Mouse (Mus musculus) heart, embryonic 13.5 days (tissue): Measurements from ENCODE around the gene Uqcrc1. TPM values are rescaled to one million over a fixed set of nuclear protein-coding genes. Genes with fewer than 3 reads are reported as not detected.

Experiments used
- ATAC-seq: fragments of 200-750 bp; cut with Nextera tagmentation; 2 replicates; pipeline ENCODE4 v1.8.0; 2017; ENCODE audit warnings: moderate TSS enrichment; ENCODE audit not compliant: insufficient number of reproducible peaks, low FRiP score, low TSS enrichment; ENCODE audit errors: extremely low read depth
- H3K27ac ChIP-seq: fragments of 300-500 bp; sonication (generic); replicated peaks from 2 replicates; pipeline ENCODE4 v1.5.1; 2015; ENCODE audit warnings: moderate library complexity, mild to moderate bottlenecking, inconsistent platforms
- H3K27me3 ChIP-seq: fragments of 300-500 bp; sonication (generic); replicated peaks from 2 replicates; pipeline ENCODE4 v1.6.1; 2015; ENCODE audit warnings: mild to moderate bottlenecking, inconsistent platforms
- H3K36me3 ChIP-seq: fragments of 300-500 bp; sonication (generic); 2 replicates; pipeline ENCODE4 v1.6.1; 2015; ENCODE audit warnings: mild to moderate bottlenecking, inconsistent platforms
- H3K4me1 ChIP-seq: fragments of 300-500 bp; sonication (generic); 2 replicates; pipeline ENCODE4 v1.6.1; 2015; ENCODE audit warnings: inconsistent platforms
- H3K4me2 ChIP-seq: fragments of 300-500 bp; sonication (generic); 2 replicates; pipeline ENCODE4 v1.6.1; 2015; ENCODE audit warnings: inconsistent platforms, mild to moderate bottlenecking, moderate library complexity
- H3K4me3 ChIP-seq: fragments of 300-500 bp; sonication (generic); 2 replicates; pipeline ENCODE4 v1.5.1; 2015; ENCODE audit warnings: moderate library complexity, mild to moderate bottlenecking, inconsistent platforms
- H3K9ac ChIP-seq: fragments of 300-500 bp; sonication (generic); 2 replicates; pipeline ENCODE4 v1.6.1; 2015; ENCODE audit warnings: inconsistent platforms, mild to moderate bottlenecking, moderate library complexity
- H3K9me3 ChIP-seq: fragments of 300-500 bp; sonication (generic); 2 replicates; pipeline ENCODE4 v1.6.1; 2016; ENCODE audit warnings: inconsistent platforms
- WGBS: fragments of 180-500 bp; shearing (Covaris S2); methylation state at CpG from one replicate; pipeline ENCODE4 v1.1.7; 2015; ENCODE audit warnings: mixed read lengths; 5-methylcytosine and 5-hydroxymethylcytosine counted together
- polyA plus RNA-seq: library from polyadenylated mRNA; unstranded; fragments of >200 nt; fragmentation: Nextera tagmentation; extraction: Ambion mirVana; gene quantifications from 2 replicates; pipeline ENCODE4 v1.2.1, GENCODE M21; 2015

Gene Uqcrc1
- polyA plus RNA-seq, 1 experiment from 2014 or later, result 749 TPM

DNA sequence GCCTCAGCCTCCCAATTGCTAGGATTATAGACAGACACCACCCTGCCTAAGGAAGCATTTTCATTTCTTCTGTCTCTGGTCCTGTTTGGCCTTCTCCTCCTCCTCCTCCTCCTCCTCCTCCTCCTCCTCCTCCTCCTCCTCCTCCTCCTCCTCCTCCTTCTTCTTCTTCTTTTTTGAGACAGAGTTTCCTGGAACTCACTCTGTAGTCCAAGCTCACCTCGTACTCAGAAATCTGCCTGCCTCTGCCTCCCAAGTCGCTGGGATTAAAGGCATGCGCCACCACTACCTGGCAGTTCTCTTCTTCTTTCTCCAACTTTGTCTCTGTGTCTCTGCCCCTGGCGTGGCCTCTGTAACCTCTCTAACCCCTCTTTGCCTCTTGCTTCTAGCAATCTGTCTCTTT is 49.3 kb downstream of the Uqcrc1 start, which contains the start of gene Ucn2:
Gene Ucn2 (plus strand): TSS at position 301 of the 400 bp plus-strand sequence.
- Histone ChIP-seq H3K4me3 (no peak within 1 kb of the TSS), H3K9ac (no peak within 1 kb of the TSS), H3K36me3 (no peaks in the 10 kb centered on the region), H3K27me3 (no peaks in the 10 kb centered on the region), H3K27ac (no peak within 1 kb of the TSS), H3K4me2 (no peak within 1 kb of the TSS), H3K9me3 (no peaks in the 10 kb centered on the region), H3K4me1 (peaks cover 32% of the 10 kb centered on the region)
- 80% methylated on average over 4 of the region's 4 CpGs for WGBS
- ATAC-seq, result no peak

DNA sequence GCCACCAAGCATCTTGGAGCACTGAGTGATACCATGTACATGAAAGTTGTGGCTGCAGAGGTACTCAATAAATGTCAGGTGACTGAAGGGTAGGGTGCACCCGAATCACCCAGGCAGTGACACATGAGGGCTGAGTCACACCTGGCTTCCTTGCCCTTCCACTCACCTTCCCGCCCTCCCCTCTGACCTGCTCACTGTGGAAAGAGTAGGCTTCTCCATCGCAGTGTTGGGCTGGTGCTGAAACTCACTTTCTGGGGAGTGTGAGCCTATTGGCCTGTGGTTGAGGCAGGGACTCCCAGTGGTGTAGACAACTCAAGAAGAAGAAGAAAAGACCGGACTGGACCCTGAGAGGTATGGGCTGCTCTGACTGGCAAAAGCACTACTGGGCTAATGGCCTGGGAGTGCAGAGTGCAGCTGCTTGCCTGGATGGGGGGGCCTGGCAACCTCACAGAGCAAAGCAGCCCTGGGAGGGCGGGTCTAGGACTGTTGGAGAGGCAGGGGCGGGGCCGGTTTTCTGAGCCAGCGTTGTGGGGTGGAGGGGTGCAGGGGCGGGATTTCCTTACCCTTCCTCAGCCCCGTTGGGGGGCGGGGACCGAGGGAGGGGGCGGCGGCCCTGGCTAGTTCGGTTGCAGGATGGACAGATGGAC is 51.4 kb downstream of the Uqcrc1 start:
- ATAC-seq, result no peak

DNA sequence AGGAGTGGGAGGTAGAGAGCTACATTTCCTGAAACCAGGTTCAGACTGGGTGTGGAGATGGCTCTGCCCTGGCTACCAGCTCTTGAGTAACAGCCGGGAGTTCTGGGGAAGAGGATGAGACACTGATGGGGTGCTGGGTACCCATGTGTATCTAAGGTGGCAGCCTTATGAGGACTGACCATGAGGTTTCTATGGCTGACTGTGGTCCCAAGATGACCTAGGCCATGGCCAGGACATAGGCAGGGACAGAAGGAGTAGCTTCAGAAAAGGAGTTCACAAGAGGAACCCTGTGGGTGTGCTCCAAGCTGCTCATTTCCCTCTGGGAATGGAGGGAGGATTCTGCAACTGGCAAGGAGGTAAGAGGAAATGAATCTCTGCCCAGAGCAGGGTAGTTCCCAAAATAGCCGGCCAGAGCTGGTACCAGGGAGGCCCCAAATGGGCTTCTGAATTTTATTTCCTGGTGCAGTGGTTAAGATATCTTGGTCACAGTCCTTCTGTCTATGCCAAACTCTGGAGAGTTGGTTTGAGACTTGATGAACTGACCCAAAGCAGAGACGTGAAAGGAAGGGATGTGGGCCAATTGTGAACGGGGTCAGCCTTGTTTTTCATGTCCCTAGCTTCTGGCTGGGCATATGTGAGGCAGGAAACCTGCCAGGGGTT is 53.5 kb downstream of the Uqcrc1 start:
- Histone ChIP-seq H3K4me3 (no peak overlapping the region), H3K27ac (peak overlapping the region; percentile 89), H3K27me3 (no peaks in the 10 kb centered on the region), H3K9me3 (no peaks in the 10 kb centered on the region), H3K36me3 (no peaks in the 10 kb centered on the region), H3K4me2 (peak overlapping the region; percentile 5; the same call in 1 of the 2 replicates), H3K4me1 (peaks cover 50% of the 10 kb centered on the region), H3K9ac (no peak overlapping the region)
- ATAC-seq, result no peak
- 72% methylated on average over 4 of the region's 4 CpGs for WGBS

More for the DNA sequence above, 51.4 kb downstream of the Uqcrc1 start:
- Histone ChIP-seq H3K9ac (peak overlapping the region; percentile 54; the same call in 1 of the 2 replicates), H3K36me3 (no peaks in the 10 kb centered on the region), H3K27ac (no peak overlapping the region), H3K4me2 (peak overlapping the region; percentile 64), H3K27me3 (no peaks in the 10 kb centered on the region), H3K4me3 (peak overlapping the region; percentile 36), H3K4me1 (peaks cover 45% of the 10 kb centered on the region), H3K9me3 (no peaks in the 10 kb centered on the region)
- 17% methylated on average over 15 of the region's 15 CpGs for WGBS

DNA sequence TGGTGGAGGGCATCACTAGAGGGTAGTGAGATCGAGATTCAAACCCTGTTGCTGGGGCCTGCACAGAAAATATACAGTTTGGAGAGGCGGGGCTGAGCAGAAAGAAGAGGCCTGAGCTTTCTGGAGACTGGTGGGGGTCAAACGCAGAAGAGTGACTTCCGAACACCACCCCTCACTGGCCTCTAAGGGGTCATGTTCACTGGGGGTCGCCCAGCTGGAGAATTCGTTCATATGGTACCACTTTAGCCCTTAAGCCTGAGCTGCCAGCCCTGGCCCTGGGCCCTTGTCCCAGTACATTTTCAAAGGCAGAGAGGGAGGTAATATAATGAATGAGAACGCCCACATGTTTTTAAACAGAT is 54.0 kb downstream of the Uqcrc1 start:
- peak overlapping the region; percentile 89 for H3K27ac ChIP-seq

DNA sequence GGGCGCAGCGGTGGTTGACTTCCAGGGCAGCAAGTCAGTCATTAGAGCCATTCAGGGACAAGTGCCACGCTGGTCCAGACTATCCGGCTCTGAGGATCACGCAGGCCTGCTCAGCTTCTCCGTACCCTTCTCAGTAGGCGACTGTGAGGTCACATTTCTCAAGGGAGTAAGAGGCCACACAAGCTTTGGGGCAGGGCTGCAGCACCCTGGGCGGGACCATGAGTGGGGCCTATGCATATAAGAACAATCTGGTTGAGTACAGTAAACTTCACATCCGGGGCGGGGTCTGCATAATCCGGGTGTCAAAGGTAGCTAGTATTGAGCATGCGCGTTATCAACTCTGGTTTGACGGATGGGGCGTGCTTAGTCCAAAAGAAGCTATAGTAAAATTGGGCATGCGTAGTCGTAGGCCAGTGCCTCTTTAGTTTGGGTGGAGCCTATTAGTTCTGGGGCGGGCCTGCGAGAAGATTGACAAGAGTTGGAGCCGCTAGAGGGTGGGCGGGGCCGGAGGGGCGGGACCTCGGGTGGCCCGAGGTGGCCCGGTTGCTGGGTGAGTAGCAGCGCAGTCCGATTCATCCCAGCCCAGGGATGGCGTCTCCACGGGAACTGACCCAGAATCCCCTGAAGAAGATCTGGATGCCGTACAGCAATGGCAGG is 55.1 kb downstream of the Uqcrc1 start, which contains the start of gene Pfkfb4:
Gene Pfkfb4 (plus strand): TSS at position 351 of the 657 bp plus-strand sequence.
- Histone ChIP-seq H3K4me3 (peak within 1 kb of the TSS; percentile 64), H3K36me3 (no peaks in the 10 kb centered on the region), H3K4me1 (peaks cover 52% of the 10 kb centered on the region), H3K9ac (peak within 1 kb of the TSS; percentile 84), H3K27ac (peak within 1 kb of the TSS; percentile 89), H3K9me3 (no peaks in the 10 kb centered on the region), H3K4me2 (peak within 1 kb of the TSS; percentile 88), H3K27me3 (no peaks in the 10 kb centered on the region)
- ATAC-seq, result peak; percentile 89
- 1% methylated on average over 30 of the region's 31 CpGs for WGBS

More for the DNA sequence above, 54.0 kb downstream of the Uqcrc1 start:
- H3K4me1 ChIP-seq, result peaks cover 52% of the 10 kb centered on the region
- H3K4me2 ChIP-seq, result no peak overlapping the region
- WGBS, result 82% methylated on average over 7 of the region's 7 CpGs
- H3K9ac ChIP-seq, result no peak overlapping the region
- ATAC-seq, result no peak
- no peaks in the 10 kb centered on the region for H3K9me3 ChIP-seq
- H3K36me3 ChIP-seq, result no peaks in the 10 kb centered on the region
- no peaks in the 10 kb centered on the region for H3K27me3 ChIP-seq
- H3K4me3 ChIP-seq, result no peak overlapping the region

DNA sequence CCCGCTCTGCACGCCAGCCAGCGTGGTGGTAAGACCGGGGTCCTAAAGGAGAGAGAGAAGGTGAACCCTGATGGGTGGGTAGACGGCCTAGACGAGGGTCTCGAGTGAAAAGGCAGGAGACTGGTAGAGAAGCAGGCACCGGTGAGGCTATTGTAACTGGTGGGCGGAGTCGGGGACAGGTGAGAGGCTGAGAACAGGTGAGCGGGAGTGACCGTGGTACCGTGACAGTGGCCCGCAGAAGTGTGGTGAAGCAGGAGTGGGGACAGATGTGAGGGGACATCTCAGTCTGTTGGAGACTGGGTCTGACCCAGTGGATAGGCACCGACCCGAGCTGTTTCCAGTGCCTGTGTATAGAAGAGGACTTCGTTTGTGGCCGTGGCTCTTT is 55.6 kb downstream of the Uqcrc1 start:
- Histone ChIP-seq H3K4me3 (peak overlapping the region; percentile 64), H3K9ac (peak overlapping the region; percentile 84), H3K27me3 (no peaks in the 10 kb centered on the region), H3K4me1 (peaks cover 52% of the 10 kb centered on the region), H3K9me3 (no peaks in the 10 kb centered on the region), H3K27ac (0 out of 2 replicates have a peak overlapping the region, but pooled peaks have one; percentile 33), H3K36me3 (no peaks in the 10 kb centered on the region), H3K4me2 (peak overlapping the region; percentile 88)
- peak; percentile 1; the same call in 1 of the 2 replicates for ATAC-seq
- WGBS, result 13% methylated on average over 18 of the region's 18 CpGs

DNA sequence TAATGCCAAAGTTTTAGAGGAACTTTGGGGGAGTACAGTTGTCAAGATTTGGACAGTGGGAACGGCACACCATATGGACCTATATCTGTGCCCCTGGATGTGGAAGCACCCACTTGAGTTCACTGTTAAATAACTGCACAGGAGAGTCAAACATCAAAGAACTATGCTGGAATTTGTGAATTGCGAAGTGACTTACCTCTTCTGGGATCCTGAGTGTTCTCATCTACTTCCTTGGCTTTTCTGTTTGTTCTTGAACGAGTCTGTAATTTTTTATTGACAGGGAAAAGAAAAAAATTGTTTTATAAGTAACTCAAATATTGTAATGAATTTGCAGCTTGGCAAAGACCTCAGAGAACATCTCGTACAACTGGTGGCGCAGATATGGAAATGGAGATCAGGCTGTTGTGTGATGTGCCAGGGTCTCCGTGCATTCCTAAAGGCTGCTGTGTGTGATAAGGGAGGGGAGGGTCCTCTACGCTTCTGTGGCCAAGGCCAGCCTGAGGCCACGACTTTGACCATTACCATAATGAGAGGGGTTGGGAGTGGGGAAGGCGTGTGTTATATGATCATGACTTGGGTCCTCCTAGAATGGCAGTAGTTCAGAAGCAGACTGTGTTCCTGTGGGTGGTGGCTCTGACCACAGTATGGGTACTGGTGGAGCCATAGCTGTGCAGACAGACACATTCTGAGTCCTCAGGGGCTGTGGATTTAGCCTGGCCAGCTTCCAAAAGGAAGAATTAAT is 56.4 kb downstream of the Uqcrc1 start:
- Histone ChIP-seq H3K4me1 (peaks cover 49% of the 10 kb centered on the region), H3K36me3 (no peaks in the 10 kb centered on the region), H3K27ac (no peak overlapping the region), H3K9me3 (no peaks in the 10 kb centered on the region), H3K4me2 (peak overlapping the region; percentile 88), H3K9ac (no peak overlapping the region), H3K4me3 (peak overlapping the region; percentile 64), H3K27me3 (no peaks in the 10 kb centered on the region)
- ATAC-seq, result no peak
- WGBS, result 56% methylated on average over 9 of the region's 9 CpGs

DNA sequence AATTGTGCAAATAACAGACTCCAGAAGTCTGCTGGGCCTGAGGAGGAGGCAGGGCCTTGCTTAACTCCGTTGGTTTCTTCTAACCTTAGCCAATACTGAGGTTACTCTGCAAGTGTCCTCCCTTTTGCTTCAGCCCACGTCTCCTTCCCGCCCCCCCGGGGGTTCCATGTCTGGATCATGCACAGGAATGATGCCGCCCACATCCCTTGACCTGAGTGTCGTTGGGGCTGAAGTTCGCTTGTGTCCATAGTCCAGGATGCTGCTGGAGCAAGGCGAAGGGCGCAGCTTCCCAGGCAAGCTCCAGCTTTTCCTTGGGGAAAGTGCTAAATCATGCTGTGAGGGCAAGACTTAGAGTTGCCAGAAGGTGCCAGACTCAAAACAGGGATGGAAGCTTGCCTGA is 60.0 kb downstream of the Uqcrc1 start:
- no peak overlapping the region for H3K9ac ChIP-seq
- no peak overlapping the region for H3K4me2 ChIP-seq
- ATAC-seq, result no peak
- H3K4me3 ChIP-seq, result no peak overlapping the region
- H3K4me1 ChIP-seq, result peaks cover 18% of the 10 kb centered on the region
- no peaks in the 10 kb centered on the region for H3K9me3 ChIP-seq
- no peaks in the 10 kb centered on the region for H3K27me3 ChIP-seq
- WGBS, result 64% methylated on average over 9 of the region's 9 CpGs
- H3K36me3 ChIP-seq, result no peaks in the 10 kb centered on the region
- no peak overlapping the region for H3K27ac ChIP-seq

DNA sequence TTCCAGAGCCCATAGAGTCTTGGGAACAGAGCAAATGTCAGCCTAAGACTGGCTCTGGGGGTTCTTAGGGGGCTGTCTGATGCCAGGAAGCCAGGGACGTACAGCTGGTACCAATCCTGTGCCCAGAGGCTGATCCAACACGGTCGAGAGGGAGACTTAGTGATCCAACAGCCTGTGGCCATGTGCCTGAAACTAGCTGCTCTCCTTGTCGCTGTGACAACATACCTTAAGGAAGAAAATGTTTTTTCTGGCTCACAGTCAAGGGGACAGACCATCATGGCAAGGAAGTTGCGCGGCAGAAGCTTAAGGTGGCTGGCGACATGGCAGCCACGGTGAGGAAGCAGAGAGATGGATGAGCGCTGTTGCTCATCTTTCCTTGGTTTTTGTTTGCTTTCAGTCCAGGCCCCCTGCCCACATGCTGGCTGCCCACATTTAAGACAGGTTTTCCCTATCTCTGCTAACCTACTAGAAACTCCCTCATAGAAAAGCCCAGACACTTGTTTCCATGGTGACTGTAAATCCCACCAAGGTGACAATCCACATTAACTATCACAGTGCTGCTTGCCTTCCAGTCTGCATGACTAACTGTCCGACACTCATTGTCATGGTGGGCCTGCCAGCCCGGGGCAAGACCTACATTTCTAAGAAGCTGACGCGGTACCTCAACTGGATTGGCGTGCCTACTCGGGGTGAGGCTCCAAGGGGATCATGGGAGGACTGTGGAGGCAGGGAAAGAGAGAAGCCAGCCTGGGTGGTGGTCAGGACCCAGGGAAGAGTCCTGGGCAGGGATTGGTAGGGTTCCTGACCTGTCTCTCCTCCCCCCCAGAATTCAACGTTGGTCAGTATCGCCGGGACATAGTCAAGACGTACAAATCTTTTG is 62.1 kb downstream of the Uqcrc1 start:
- H3K4me3 ChIP-seq, result no peak overlapping the region
- no peaks in the 10 kb centered on the region for H3K27me3 ChIP-seq
- no peaks in the 10 kb centered on the region for H3K36me3 ChIP-seq
- peaks cover 6% of the 10 kb centered on the region; the same call in 1 of the 2 replicates for H3K4me1 ChIP-seq
- H3K9me3 ChIP-seq, result no peaks in the 10 kb centered on the region
- ATAC-seq, result no peak
- 72% methylated on average over 19 of the region's 19 CpGs for WGBS
- H3K27ac ChIP-seq, result no peak overlapping the region
- no peak overlapping the region for H3K4me2 ChIP-seq
- no peak overlapping the region for H3K9ac ChIP-seq

DNA sequence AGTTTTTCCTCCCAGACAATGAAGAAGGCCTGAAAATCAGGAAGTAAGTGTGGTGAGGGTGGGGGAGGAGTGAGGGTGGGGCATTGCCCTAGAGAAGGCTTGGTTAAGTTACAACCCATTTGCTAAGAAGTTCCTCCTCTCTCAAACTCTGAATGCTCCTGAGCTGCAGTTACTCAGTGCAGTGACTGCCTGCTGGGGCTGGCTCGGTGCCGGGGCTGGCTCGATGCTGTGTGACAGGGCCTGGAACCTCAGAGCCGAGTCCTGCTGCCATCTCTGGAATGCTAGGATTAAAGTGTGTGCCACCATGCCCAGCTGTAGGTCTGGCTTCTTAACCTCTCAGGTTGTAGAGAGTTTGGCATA is 62.7 kb downstream of the Uqcrc1 start:
- H3K4me1 ChIP-seq, result peaks cover 6% of the 10 kb centered on the region; the same call in 1 of the 2 replicates
- ATAC-seq, result no peak
- no peak overlapping the region for H3K4me3 ChIP-seq
- 68% methylated on average over 4 of the region's 4 CpGs for WGBS
- no peak overlapping the region for H3K9ac ChIP-seq
- H3K4me2 ChIP-seq, result no peak overlapping the region
- no peaks in the 10 kb centered on the region for H3K36me3 ChIP-seq
- H3K9me3 ChIP-seq, result no peaks in the 10 kb centered on the region
- H3K27ac ChIP-seq, result no peak overlapping the region
- H3K27me3 ChIP-seq, result no peaks in the 10 kb centered on the region
